In genomic region chr4:142465226-142465625, GRCm38 (mm10) we compare ENCODE assay signal across 25 mouse cellular contexts.
"Had no signal": no experiment of that assay in that cellular context is flagged by ENCODE, and none has a peak within 500 bp of the region (broad histone marks: within the 10 kb centered on the region; RNA-seq: fewer than 3 reads in every experiment).

No protein-coding gene starts in this region.

- H3K9ac ChIP-seq: limb, embryonic 12.5 days; limb, embryonic 15.5 days; liver, embryonic 14.5 days; liver, postnatal 0 days; lung, embryonic 14.5 days; neural tube, embryonic 12.5 days; neural tube, embryonic 15.5 days had no signal

- H3K36me3 ChIP-seq: limb, embryonic 15.5 days; neural tube, embryonic 15.5 days had no signal

- H3K4me1 ChIP-seq: limb, embryonic 12.5 days; limb, embryonic 15.5 days had no signal

- H3K9me3 ChIP-seq: limb, embryonic 12.5 days; limb, embryonic 15.5 days; neural tube, embryonic 12.5 days; neural tube, embryonic 15.5 days had no signal

- DNase-seq: layer of hippocampus, postnatal 36 days; left cerebral cortex, postnatal 4 days; liver, postnatal 0 days; lung, embryonic 14.5 days; lung, postnatal 4 days; midbrain, embryonic 14.5 days; right cerebral cortex, adult 18-20 months; right cerebral cortex, postnatal 14 days; right cerebral cortex, postnatal 4 days; thymus, adult 2 months; thymus, postnatal 14 days; thymus, postnatal 4 days had no signal

- H3K4me2 ChIP-seq: limb, embryonic 12.5 days; limb, embryonic 15.5 days; liver, embryonic 11.5 days; lung, embryonic 14.5 days; midbrain, embryonic 11.5 days; neural tube, embryonic 12.5 days; neural tube, embryonic 15.5 days had no signal

- H3K27ac ChIP-seq: hindbrain, postnatal 0 days; left cerebral cortex, adult 2 months; limb, embryonic 12.5 days; limb, embryonic 15.5 days; liver, embryonic 14.5 days; neural tube, embryonic 12.5 days; neural tube, embryonic 15.5 days; stomach, postnatal 0 days had no signal

- H3K27me3 ChIP-seq: limb, embryonic 12.5 days; limb, embryonic 15.5 days; neural tube, embryonic 12.5 days; neural tube, embryonic 15.5 days had no signal

- H3K4me3 ChIP-seq: left cerebral cortex, adult 2 months; limb, embryonic 12.5 days; limb, embryonic 15.5 days; neural tube, embryonic 12.5 days; neural tube, embryonic 15.5 days had no signal

- ATAC-seq: hindbrain, postnatal 0 days; inflammation-experienced regulatory T-cells, adult 6 months; intestine, embryonic 16.5 days; liver, postnatal 0 days; lung, postnatal 0 days had no signal
